ENCODE assay signal across 25 mouse cellular contexts in the genomic region with DNA sequence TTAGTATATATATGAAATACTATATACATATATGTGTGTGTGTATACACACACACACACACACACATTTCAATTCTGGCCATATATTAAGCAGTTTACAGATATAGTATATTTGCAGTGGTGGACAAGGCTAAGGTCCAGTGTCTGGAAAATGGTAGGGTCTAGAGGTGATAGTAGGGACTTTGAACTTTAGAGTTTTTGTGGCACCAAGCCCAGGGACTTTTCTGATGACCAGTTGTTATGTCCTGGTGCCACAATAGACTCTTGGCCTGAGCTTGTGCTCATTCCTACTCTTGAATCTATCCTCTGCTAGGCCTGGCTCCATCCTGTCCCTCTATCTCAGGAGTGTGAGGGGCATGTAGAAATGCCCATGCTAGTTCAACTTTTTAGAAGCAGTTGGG.
DNase-seq lines count a peak whose midpoint lies in the region; ATAC-seq and TF ChIP-seq lines count a peak whose summit lies in the region.
"Had no signal": no experiment of that assay in that cellular context is flagged by ENCODE, and none has a peak within 500 bp of the region (broad histone marks: within the 10 kb centered on the region; RNA-seq: fewer than 3 reads in every experiment).

No protein-coding gene starts in this region.

- H3K9ac ChIP-seq in kidney, embryonic 14.5 days (ENCODE audit: low read depth, low read length) = no peak overlapping the region
- H3K9ac ChIP-seq in kidney, embryonic 16.5 days (replicated peaks; ENCODE audit: low read length) = no peak overlapping the region
- H3K9ac ChIP-seq in liver, adult 2 months (ENCODE audit: low read depth, low read length) = no peak overlapping the region
- H3K9ac ChIP-seq: embryonic facial prominence, embryonic 12.5 days; forebrain, embryonic 13.5 days had no signal

- H3K4me1 ChIP-seq in kidney, embryonic 14.5 days (ENCODE audit: control insufficient read depth, insufficient read depth, low read length) = no peaks in the 10 kb centered on the region; the same call in 1 of the 2 replicates
- peaks cover 20% of the 10 kb centered on the region for H3K4me1 ChIP-seq in kidney, embryonic 16.5 days (ENCODE audit: insufficient read depth, low read length)
- H3K4me1 ChIP-seq in liver, adult 2 months (ENCODE audit: control insufficient read depth, insufficient read depth, low read length) = peaks cover 9% of the 10 kb centered on the region

- no peak for TF ChIP-seq CTCF in liver, adult 2 months (IDR thresholded peaks at IDR 0.05; ENCODE audit: low read depth, low read length)

- DNase-seq in kidney, adult 11 months = peak; percentile 40
- DNase-seq in kidney, postnatal 14 days = no peak
- peak; percentile 50 to 63 for DNase-seq in kidney, adult 8-10 months
- DNase-seq in kidney, postnatal 10 days = peak; percentile 11
- peak; percentile 81 for DNase-seq in liver, adult 2 months (ENCODE audit: extremely low read depth, low read depth, low spot score)
- DNase-seq in liver = no peak
- DNase-seq: adrenal gland, adult 8-10 months; adrenal gland, postnatal 14 days; adrenal gland, postnatal 36 days; B cell, adult 2 months; cerebellum, adult 11-12 months; cerebellum, adult 2 months; cerebellum, adult 9-10 months; cerebellum, postnatal 10 days; cerebellum, postnatal 25 days had no signal

- H3K79me2 ChIP-seq in liver, adult 2 months (ENCODE audit: control insufficient read depth, insufficient read depth, low read length) = no peaks in the 10 kb centered on the region

- H3K4me3 ChIP-seq in kidney, embryonic 14.5 days (ENCODE audit: low read length) = no peak overlapping the region
- H3K4me3 ChIP-seq in kidney, embryonic 16.5 days (ENCODE audit: low read length) = no peak overlapping the region
- no peak overlapping the region for H3K4me3 ChIP-seq in liver, adult 2 months (ENCODE audit: insufficient read depth, low read depth, low read length)
- H3K4me3 ChIP-seq: embryonic facial prominence, embryonic 10.5 days; embryonic facial prominence, embryonic 12.5 days; forebrain, embryonic 13.5 days had no signal

- ATAC-seq in kidney, embryonic 14.5 days (ENCODE audit: low FRiP score, low TSS enrichment) = no peak
- ATAC-seq in kidney, embryonic 16.5 days (ENCODE audit: low FRiP score, low TSS enrichment) = no peak
- ATAC-seq: activated CD4-positive, CD25-positive, alpha-beta regulatory T cell, adult 4 months; CD4-positive, CD25-positive, alpha-beta regulatory T cell, adult 4 months; forebrain, embryonic 13.5 days; Patski had no signal

- H3K27me3 ChIP-seq in kidney, embryonic 14.5 days (ENCODE audit: control insufficient read depth, insufficient read depth, low read length) = no peaks in the 10 kb centered on the region
- H3K27me3 ChIP-seq in kidney, embryonic 16.5 days (ENCODE audit: insufficient read depth, low read length) = no peaks in the 10 kb centered on the region
- no peaks in the 10 kb centered on the region for H3K27me3 ChIP-seq in liver, adult 2 months (ENCODE audit: control insufficient read depth, insufficient read depth, low read length)
- H3K27me3 ChIP-seq: CH12.LX; embryonic facial prominence, embryonic 12.5 days; forebrain, embryonic 13.5 days; Patski had no signal

- TF ChIP-seq POLR2A in liver, adult 2 months (IDR thresholded peaks at IDR 0.05; ENCODE audit: extremely low read depth, insufficient read depth, low read length) = no peak

- no peaks in the 10 kb centered on the region for H3K9me3 ChIP-seq in kidney, embryonic 14.5 days (ENCODE audit: control insufficient read depth, low read length)
- H3K9me3 ChIP-seq in kidney, embryonic 16.5 days (ENCODE audit: low read length) = no peaks in the 10 kb centered on the region
- H3K9me3 ChIP-seq: embryonic facial prominence, embryonic 10.5 days; embryonic facial prominence, embryonic 12.5 days; forebrain, embryonic 13.5 days; G1E had no signal

- H3K36me3 ChIP-seq in kidney, embryonic 14.5 days (ENCODE audit: control insufficient read depth, insufficient read depth, low read length) = no peaks in the 10 kb centered on the region
- H3K36me3 ChIP-seq in kidney, embryonic 16.5 days (ENCODE audit: insufficient read depth, low read length) = no peaks in the 10 kb centered on the region
- H3K36me3 ChIP-seq in liver, adult 2 months (ENCODE audit: control insufficient read depth, insufficient read depth, low read length) = no peaks in the 10 kb centered on the region
- H3K36me3 ChIP-seq: embryonic facial prominence, embryonic 10.5 days; embryonic facial prominence, embryonic 12.5 days; G1E had no signal

- H3K27ac ChIP-seq in kidney, embryonic 14.5 days (ENCODE audit: low read depth, low read length) = no peak overlapping the region
- no peak overlapping the region for H3K27ac ChIP-seq in kidney, embryonic 16.5 days (ENCODE audit: low read length)
- H3K27ac ChIP-seq in liver, adult 2 months (replicated peaks; ENCODE audit: insufficient read depth, low read depth, low read length) = no peak overlapping the region
- H3K27ac ChIP-seq: embryonic facial prominence, embryonic 10.5 days; embryonic facial prominence, embryonic 12.5 days; forebrain, embryonic 13.5 days had no signal

- no peak overlapping the region for H3K4me2 ChIP-seq in kidney, embryonic 14.5 days (replicated peaks; ENCODE audit: low read depth, low read length)
- no peak overlapping the region for H3K4me2 ChIP-seq in kidney, embryonic 16.5 days (replicated peaks; ENCODE audit: low read depth, low read length)
- H3K4me2 ChIP-seq: embryonic facial prominence, embryonic 12.5 days; forebrain, embryonic 13.5 days had no signal

Comparison
In these comparisons a context has a peak if more than half of its experiments do, and no peak if none do; other contexts are left out.
1. DNase-seq: peak in kidney, adult 11 months (single experiment), kidney, adult 8-10 months (2 of 2), kidney, postnatal 10 days (single experiment) and liver, adult 2 months (single experiment); none in kidney, postnatal 14 days (single experiment) and liver (single experiment).